Mouse (Mus musculus): ENCODE measurements around the gene Krt15. TPM values are rescaled to one million over a fixed set of nuclear protein-coding genes. Genes with fewer than 3 reads are reported as not detected.

The Krt15 gene
- total and polyA plus RNA-seq, 3 experiments: 0.21 TPM; not detected in 2

DNA sequence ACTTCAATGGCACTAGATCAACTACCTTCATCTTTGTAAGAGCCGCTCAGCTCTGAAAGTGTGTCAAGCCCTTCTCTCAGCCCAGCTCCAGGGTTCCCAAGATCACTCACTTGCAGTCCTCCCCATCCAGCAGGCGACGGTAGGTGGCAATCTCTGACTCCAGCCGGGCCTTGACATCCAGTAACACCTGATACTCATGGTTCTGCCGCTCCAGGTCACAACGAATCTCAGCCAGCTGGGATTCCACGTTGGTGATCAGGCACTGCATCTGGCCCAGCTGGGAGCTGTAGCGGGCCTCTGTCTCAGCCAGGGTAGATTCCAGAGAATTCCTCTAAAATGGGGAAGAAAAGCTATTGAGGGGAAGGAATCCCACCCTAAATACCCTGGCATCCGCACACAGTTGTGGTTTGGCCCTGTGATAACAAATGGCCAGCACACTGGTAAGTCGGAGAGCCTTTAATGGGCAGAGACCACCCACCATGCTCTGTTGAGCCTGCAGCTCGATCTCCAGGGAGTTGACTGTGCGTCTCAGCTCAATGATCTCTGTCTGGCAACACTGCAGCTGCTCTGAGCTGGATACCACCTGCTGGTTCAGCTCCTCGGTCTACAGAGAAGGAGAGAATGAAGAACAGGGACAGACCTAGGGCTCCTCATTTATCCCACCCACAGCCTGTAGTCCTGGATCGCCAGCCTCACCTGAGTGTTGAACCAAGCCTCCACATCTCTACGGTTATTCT, 32.9 kb downstream of the Krt15 start:
- no peaks in the 10 kb centered on the region for H3K9me3 ChIP-seq (replicated peaks; ENCODE audit: low read length)
- H3K4me3 ChIP-seq (replicated peaks in 1 of 3; ENCODE audit: low read depth in 2 of 3, low read length in 2 of 3, poor library complexity in 1 of 3): no peak overlapping the region
- H3K79me2 ChIP-seq (replicated peaks; ENCODE audit: control insufficient read depth, extremely low read depth, insufficient read depth, poor library complexity, severe bottlenecking): no peaks in the 10 kb centered on the region
- H3K27ac ChIP-seq (ENCODE audit: insufficient read depth, low read depth): no peak overlapping the region
- H3K36me3 ChIP-seq (replicated peaks in 1 of 2; ENCODE audit: control insufficient read depth in 1 of 2, insufficient read depth in 1 of 2, low read length in 1 of 2): no peaks in the 10 kb centered on the region
- DNase-seq (ENCODE audit: extremely low read depth): no peak
- TF ChIP-seq HCFC1 (IDR thresholded peaks at IDR 0.05; ENCODE audit: low read depth, low read length) (no peak), MAZ (IDR thresholded peaks at IDR 0.05; ENCODE audit: low read depth, low read length) (no peak), ZNF384 (IDR thresholded peaks at IDR 0.05; ENCODE audit: low read depth, low read length) (no peak), CTCF (conservative IDR thresholded peaks at IDR 0.05 in 1 of 2, IDR thresholded peaks at IDR 0.05 in 1 of 2; ENCODE audit: low read depth in 2 of 2, low read length in 2 of 2) (no peak; a peak in 1 of 4 replicates), CHD1 (IDR thresholded peaks at IDR 0.05; ENCODE audit: low read depth, low read length) (no peak), TBP (conservative IDR thresholded peaks at IDR 0.05; ENCODE audit: low read depth, low read length) (no peak), E2F4 (IDR thresholded peaks at IDR 0.05; ENCODE audit: insufficient replicate concordance, low read depth, low read length) (no peak), USF2 (conservative IDR thresholded peaks at IDR 0.05; ENCODE audit: low read depth, low read length) (no peak), ZMIZ1 (IDR thresholded peaks at IDR 0.05; ENCODE audit: low read depth, low read length) (no peak), TCF12 (IDR thresholded peaks at IDR 0.05; ENCODE audit: low read depth, low read length) (no peak), MYC (IDR thresholded peaks at IDR 0.05; ENCODE audit: low read depth, low read length) (no peak), SMC3 (IDR thresholded peaks at IDR 0.05; ENCODE audit: low read depth, low read length) (no peak)
- in situ Hi-C loops (cut with MboI; ENCODE audit: low pct_ligation_motif_present, low pct_unique_long_range_greater_than_20kb, low sequenced_read_pairs) (no loop called here), dilution Hi-C loops (cut with MboI; ENCODE audit: extremely low pct_ligation_motif_present, extremely low pct_unique_long_range_greater_than_20kb, low sequenced_read_pairs) (no loop called here)
- no peaks in the 10 kb centered on the region for H3K4me1 ChIP-seq (ENCODE audit: control insufficient read depth in 1 of 2, insufficient read depth in 2 of 2)
- peaks cover 99% of the 10 kb centered on the region for H3K27me3 ChIP-seq (replicated peaks)
- no peak overlapping the region for H3K9ac ChIP-seq (ENCODE audit: insufficient read depth, low read depth)
- H3K4me2 ChIP-seq (ENCODE audit: insufficient read depth, low read depth, poor library complexity, severe bottlenecking): no peak overlapping the region

DNA sequence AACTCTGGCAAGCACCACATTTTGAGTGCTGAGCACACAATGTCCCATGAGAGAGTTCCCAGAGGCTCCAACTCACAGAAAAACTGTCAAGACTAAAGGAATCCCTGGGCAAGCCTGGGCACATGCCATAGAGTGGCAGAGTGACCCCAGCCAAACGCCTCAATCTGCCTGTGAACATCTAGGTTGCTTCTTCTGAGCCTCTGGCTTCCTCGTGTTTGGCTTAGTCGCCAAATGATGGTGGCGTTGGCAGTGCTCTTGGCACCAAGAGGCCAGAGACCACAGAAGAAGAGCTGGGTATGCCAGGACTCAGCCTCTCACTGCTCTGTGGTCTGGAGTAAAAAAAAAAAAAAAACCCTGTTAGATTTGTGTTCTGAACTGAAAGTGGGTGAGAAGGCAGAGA, 35.3 kb downstream of the Krt15 start:
- no peak overlapping the region for H3K27ac ChIP-seq (ENCODE audit: insufficient read depth, low read depth)
- DNase-seq (ENCODE audit: extremely low read depth): no peak
- H3K4me2 ChIP-seq (ENCODE audit: insufficient read depth, low read depth, poor library complexity, severe bottlenecking): no peak overlapping the region
- dilution Hi-C loops (cut with MboI; ENCODE audit: extremely low pct_ligation_motif_present, extremely low pct_unique_long_range_greater_than_20kb, low sequenced_read_pairs): no loop called here
- TF ChIP-seq ELF1 (IDR thresholded peaks at IDR 0.05; ENCODE audit: low read depth, low read length) (no peak), MYC (IDR thresholded peaks at IDR 0.05; ENCODE audit: low read depth, low read length) (no peak), CHD2 (IDR thresholded peaks at IDR 0.05; ENCODE audit: low read length) (no peak), MAX (IDR thresholded peaks at IDR 0.05; ENCODE audit: low read length) (no peak), E2F4 (IDR thresholded peaks at IDR 0.05; ENCODE audit: insufficient replicate concordance, low read depth, low read length) (no peak), SMC3 (IDR thresholded peaks at IDR 0.05; ENCODE audit: low read depth, low read length) (no peak), ZKSCAN1 (IDR thresholded peaks at IDR 0.05; ENCODE audit: borderline replicate concordance, low read depth, low read length) (no peak), JUN (IDR thresholded peaks at IDR 0.05; ENCODE audit: insufficient read depth, low read depth, low read length) (no peak), RCOR1 (conservative IDR thresholded peaks at IDR 0.05; ENCODE audit: low read depth, low read length) (no peak), JUND (conservative IDR thresholded peaks at IDR 0.05; ENCODE audit: low read depth, low read length) (no peak), CHD1 (IDR thresholded peaks at IDR 0.05; ENCODE audit: low read depth, low read length) (no peak), ZC3H11A (IDR thresholded peaks at IDR 0.05; ENCODE audit: low read depth, low read length) (no peak), USF1 (IDR thresholded peaks at IDR 0.05; ENCODE audit: low read depth, low read length) (no peak), UBTF (IDR thresholded peaks at IDR 0.05; ENCODE audit: low read depth, low read length) (no peak), TCF12 (IDR thresholded peaks at IDR 0.05; ENCODE audit: low read depth, low read length) (no peak), GABPA (IDR thresholded peaks at IDR 0.05; ENCODE audit: insufficient replicate concordance, low read depth, low read length) (no peak), BHLHE40 (IDR thresholded peaks at IDR 0.05; ENCODE audit: low read depth, low read length) (no peak), MAZ (IDR thresholded peaks at IDR 0.05; ENCODE audit: low read depth, low read length) (no peak), MEF2A (IDR thresholded peaks at IDR 0.05; ENCODE audit: borderline replicate concordance, low read depth, low read length) (no peak), RAD21 (IDR thresholded peaks at IDR 0.05; ENCODE audit: low read depth, low read length) (no peak)
- peaks cover 98% of the 10 kb centered on the region for H3K27me3 ChIP-seq (replicated peaks)
- no peaks in the 10 kb centered on the region for H3K9me3 ChIP-seq (replicated peaks; ENCODE audit: low read length)
- no peak overlapping the region for H3K9ac ChIP-seq (ENCODE audit: insufficient read depth, low read depth)
- H3K4me3 ChIP-seq (replicated peaks in 1 of 3; ENCODE audit: low read depth in 2 of 3, low read length in 2 of 3, poor library complexity in 1 of 3): no peak overlapping the region
- H3K4me1 ChIP-seq (ENCODE audit: control insufficient read depth in 1 of 2, insufficient read depth in 2 of 2): no peaks in the 10 kb centered on the region
- in situ Hi-C loops (cut with MboI; ENCODE audit: low pct_ligation_motif_present, low pct_unique_long_range_greater_than_20kb, low sequenced_read_pairs): no loop called here
- no peaks in the 10 kb centered on the region for H3K79me2 ChIP-seq (replicated peaks; ENCODE audit: control insufficient read depth, extremely low read depth, insufficient read depth, poor library complexity, severe bottlenecking)
- H3K36me3 ChIP-seq (replicated peaks in 1 of 2; ENCODE audit: control insufficient read depth in 1 of 2, insufficient read depth in 1 of 2, low read length in 1 of 2): no peaks in the 10 kb centered on the region
